Mouse (Mus musculus) macrophage (primary cell): Measurements from ENCODE around the gene Coro1b. TPM values are rescaled to one million over a fixed set of nuclear protein-coding genes. Genes with fewer than 3 reads are reported as not detected.
"Not testable (repeated sequence)": the region's sequence is repeated elsewhere in the genome, so short reads cannot be mapped to it uniquely, and the experiment has no call there.

ENCODE experiments used
- H3K27ac ChIP-seq: fragments of 350-480 bp; formaldehyde crosslinking; 2 replicates; pipeline ENCODE4 v1.9.0; 2021
- H3K36me3 ChIP-seq: fragments of 350-480 bp; formaldehyde crosslinking; 2 replicates; pipeline ENCODE4 v1.9.0; 2021; ENCODE audit errors: inconsistent target
- H3K4me3 ChIP-seq: fragments of 350-480 bp; formaldehyde crosslinking; 2 replicates; pipeline ENCODE4 v1.9.0; 2021; ENCODE audit errors: inconsistent target
- H3K79me2 ChIP-seq: fragments of 350-480 bp; formaldehyde crosslinking; 2 replicates; pipeline ENCODE4 v1.9.0; 2021; ENCODE audit errors: inconsistent target
- WGBS: methylation state at CpG from one replicate; pipeline ENCODE4 v1.1.7; 2026; ENCODE audit warnings: inconsistent platforms; ENCODE audit not compliant: missing documents; 5-methylcytosine and 5-hydroxymethylcytosine counted together
- polyA plus RNA-seq: library from polyadenylated mRNA; stranded (reverse); fragments of 250-400 nt; gene quantifications from 3 replicates; pipeline ENCODE4 v1.2.4, GENCODE M21; 2018; ENCODE audit warnings: inconsistent platforms

Coro1b gene
- polyA plus RNA-seq, 1 experiment from 2014 or later = 357 TPM

DNA sequence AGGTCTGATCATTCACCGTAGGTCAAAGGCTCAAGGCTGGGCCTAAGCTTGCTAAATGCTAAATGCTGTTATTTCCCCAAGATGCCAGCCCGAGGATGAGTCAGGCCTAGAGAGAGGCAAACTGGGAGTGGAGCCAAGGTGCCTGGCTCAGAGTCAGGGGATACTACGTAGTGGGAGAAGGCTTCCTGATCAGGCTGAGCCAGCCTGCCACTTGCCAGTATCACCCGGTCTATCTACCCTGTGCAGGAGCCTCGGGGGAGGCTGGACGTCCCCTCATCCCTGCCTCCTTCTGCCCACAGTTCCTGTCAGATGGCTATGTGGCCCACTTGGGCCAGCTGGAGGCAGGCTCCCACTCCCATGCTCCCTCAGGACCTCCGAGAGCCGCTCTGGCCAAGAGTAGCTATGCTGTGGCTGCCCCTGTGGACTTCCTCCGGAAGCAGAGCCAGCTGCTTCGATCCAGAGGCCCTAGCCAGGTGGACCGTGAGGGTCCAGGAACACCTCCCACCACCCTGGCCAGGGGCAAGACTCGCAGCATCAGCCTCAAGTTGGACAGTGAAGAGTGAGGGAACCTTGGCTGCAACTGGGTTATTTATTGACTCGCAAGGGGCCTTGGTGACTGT, 35.1 kb upstream of the Coro1b start:
- Histone ChIP-seq H3K4me3 (no peak overlapping the region), H3K36me3 (peaks cover 77% of the 10 kb centered on the region), H3K79me2 (peaks cover 6% of the 10 kb centered on the region; the same call in 1 of the 2 replicates), H3K27ac (peak overlapping the region; percentile 95)
- 4% methylated on average over 13 of the region's 13 CpGs for whole genome bisulfite sequencing

DNA sequence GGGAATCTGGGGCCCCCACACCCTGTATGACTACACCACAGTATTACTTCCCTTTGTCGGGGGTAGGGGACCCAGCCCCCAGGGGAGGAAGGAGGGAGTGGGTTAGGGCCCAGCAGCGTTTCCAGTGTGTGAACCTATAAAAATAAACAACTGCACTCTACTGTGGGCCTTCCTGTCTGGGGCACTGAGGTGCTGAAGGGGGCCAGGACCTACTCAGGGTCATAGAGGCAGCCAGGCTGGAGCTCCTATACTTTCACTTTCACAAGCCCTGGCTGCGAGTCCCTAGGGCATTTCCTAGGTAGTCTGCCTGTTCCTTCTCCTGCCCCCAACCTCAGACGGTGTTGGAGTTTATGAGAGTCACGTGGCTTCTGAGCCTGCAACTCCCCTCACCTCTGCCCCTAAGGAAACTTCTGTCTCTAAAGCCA, 34.6 kb upstream of the Coro1b start:
- Histone ChIP-seq H3K79me2 (peaks cover 11% of the 10 kb centered on the region; the same call in 1 of the 2 replicates), H3K4me3 (no peak overlapping the region), H3K36me3 (peaks cover 72% of the 10 kb centered on the region), H3K27ac (peak overlapping the region; percentile 95)
- WGBS = 6% methylated on average over 5 of the region's 5 CpGs

- Histone ChIP-seq H3K27ac (peak overlapping the region; percentile 95; the same call in 1 of the 2 replicates), H3K79me2 (peaks cover 18% of the 10 kb centered on the region; the same call in 1 of the 2 replicates), H3K36me3 (peaks cover 66% of the 10 kb centered on the region), H3K4me3 (no peak overlapping the region)
- 90% methylated on average over 10 of the region's 10 CpGs for WGBS
Measured at GRCm38 (mm10) chr19:4114551-4114950, 33.9 kb upstream of the Coro1b start.

DNA sequence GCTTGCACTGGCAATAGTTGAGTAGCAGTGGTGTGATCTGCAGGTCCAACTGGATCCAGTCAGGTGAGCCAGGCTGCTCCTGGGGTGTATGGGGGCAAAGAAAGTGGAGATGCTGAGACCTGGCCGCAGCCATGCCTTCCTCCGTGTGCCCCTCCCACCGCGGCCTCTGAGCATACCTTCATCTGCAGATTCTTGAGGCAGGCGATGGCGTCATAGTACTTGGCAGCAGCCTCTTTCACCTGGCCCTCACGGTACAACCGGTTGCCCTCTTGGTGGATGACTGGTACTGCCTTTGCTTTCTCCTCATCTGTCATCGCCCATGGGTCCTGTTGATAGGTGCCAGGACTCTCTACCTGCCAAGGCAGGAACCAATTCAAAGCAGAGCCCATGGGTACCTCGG, 33.3 kb upstream of the Coro1b start:
- Histone ChIP-seq H3K4me3 (no peak overlapping the region), H3K79me2 (peaks cover 24% of the 10 kb centered on the region; the same call in 1 of the 2 replicates), H3K27ac (no peak overlapping the region), H3K36me3 (peaks cover 60% of the 10 kb centered on the region)
- WGBS = 96% methylated on average over 10 of the region's 10 CpGs

GRCm38 (mm10) chr19:4115816-4116215, 32.6 kb upstream of the Coro1b start:
- H3K4me3 ChIP-seq = no peak overlapping the region
- H3K27ac ChIP-seq = no peak overlapping the region
- H3K79me2 ChIP-seq = peaks cover 31% of the 10 kb centered on the region; the same call in 1 of the 2 replicates
- WGBS = 95% methylated on average over 11 of the region's 11 CpGs
- H3K36me3 ChIP-seq = peaks cover 53% of the 10 kb centered on the region

DNA sequence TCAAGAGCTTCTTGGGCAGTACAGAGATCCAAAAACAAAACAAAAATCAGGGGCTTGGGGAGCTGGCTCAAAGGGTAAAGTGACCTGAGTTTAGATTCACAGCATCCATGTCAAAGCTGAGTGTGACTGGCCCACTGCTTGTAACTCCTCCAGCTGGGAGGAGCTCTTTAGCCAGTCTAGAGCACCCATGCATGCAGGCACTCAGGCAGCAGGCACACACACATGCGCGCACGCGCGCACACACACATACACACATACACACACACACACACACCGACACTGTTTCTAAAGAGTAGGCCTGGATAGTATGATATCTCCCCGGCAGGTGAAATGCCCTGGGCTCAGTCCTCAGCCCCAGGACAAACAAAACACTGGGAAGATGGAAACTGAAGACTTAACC, 31.4 kb upstream of the Coro1b start:
- Histone ChIP-seq H3K4me3 (no peak overlapping the region), H3K79me2 (peaks cover 32% of the 10 kb centered on the region; the same call in 1 of the 2 replicates), H3K36me3 (peaks cover 41% of the 10 kb centered on the region), H3K27ac (no peak overlapping the region)
- WGBS = 85% methylated on average over 2 of the region's 7 CpGs

- 94% methylated on average over 2 of the region's 2 CpGs for WGBS
Measured at GRCm38 (mm10) chr19:4118350-4118749, 30.1 kb upstream of the Coro1b start.

GRCm38 (mm10) chr19:4119716-4120487, 28.5 kb upstream of the Coro1b start:
- WGBS = 72% methylated on average over 6 of the region's 6 CpGs
- Histone ChIP-seq H3K79me2 (peaks cover 32% of the 10 kb centered on the region; the same call in 1 of the 2 replicates), H3K36me3 (peaks cover 30% of the 10 kb centered on the region), H3K27ac (no peak overlapping the region), H3K4me3 (no peak overlapping the region)

More at GRCm38 (mm10) chr19:4118350-4118749, 30.1 kb upstream of the Coro1b start:
- Histone ChIP-seq H3K4me3 (no peak overlapping the region), H3K36me3 (peaks cover 35% of the 10 kb centered on the region), H3K27ac (no peak overlapping the region), H3K79me2 (peaks cover 32% of the 10 kb centered on the region; the same call in 1 of the 2 replicates)

GRCm38 (mm10) chr19:4120496-4120895, 27.9 kb upstream of the Coro1b start:
- Histone ChIP-seq H3K36me3 (peaks cover 24% of the 10 kb centered on the region), H3K4me3 (peak overlapping the region; percentile 39; the same call in 1 of the 2 replicates), H3K79me2 (peaks cover 32% of the 10 kb centered on the region; the same call in 1 of the 2 replicates), H3K27ac (peak overlapping the region; percentile 92; the same call in 1 of the 2 replicates)
- WGBS = 79% methylated on average over 2 of the region's 2 CpGs

DNA sequence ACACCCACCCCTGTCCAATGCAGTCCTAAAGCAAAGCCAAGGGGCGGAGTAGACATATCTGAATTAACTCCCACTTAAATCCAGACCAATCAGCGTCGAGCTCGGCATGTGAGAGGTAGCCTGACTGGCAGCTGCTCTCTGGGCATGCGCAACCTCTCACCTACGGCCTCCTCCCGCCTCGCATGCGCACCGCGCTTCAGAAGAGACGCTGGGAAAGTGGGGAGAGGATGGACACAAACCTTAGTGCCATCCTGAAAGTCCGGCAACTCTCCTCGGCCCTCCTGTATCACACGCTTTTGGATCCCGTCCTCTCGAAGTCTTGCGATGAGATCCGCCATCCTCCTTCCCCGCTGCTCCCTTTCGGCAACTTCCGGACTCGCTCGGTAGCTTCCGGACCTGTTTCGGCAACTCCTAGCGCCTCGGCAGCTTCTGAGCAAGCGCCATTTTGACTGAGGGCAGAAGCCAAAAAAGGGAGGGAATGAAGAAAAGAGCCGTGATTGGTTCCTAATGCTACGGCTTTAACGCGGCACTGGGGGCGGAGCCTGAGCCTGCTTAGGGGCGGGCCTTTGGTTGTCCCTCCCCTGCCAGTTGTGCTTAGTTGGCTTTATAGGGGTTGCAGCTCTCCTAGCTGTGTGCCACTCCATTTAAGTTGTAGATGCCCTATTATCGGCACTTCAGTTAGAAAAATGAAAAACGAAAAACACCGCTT, 27.2 kb upstream of the Coro1b start:
- 4% methylated on average over 38 of the region's 38 CpGs for WGBS
- Histone ChIP-seq H3K4me3 (peak overlapping the region; percentile 39), H3K27ac (peak overlapping the region; percentile 92)

GRCm38 (mm10) chr19:4121896-4122295, 26.5 kb upstream of the Coro1b start:
- peaks cover 10% of the 10 kb centered on the region; the same call in 1 of the 2 replicates for H3K36me3 ChIP-seq
- H3K4me3 ChIP-seq = not testable (repeated sequence)
- peaks cover 42% of the 10 kb centered on the region; the same call in 1 of the 2 replicates for H3K79me2 ChIP-seq
- H3K27ac ChIP-seq = peak overlapping the region; percentile 92
- 27% methylated on average over 6 of the region's 6 CpGs for WGBS

More for the DNA sequence above, 27.2 kb upstream of the Coro1b start:
- Histone ChIP-seq H3K79me2 (peaks cover 35% of the 10 kb centered on the region; the same call in 1 of the 2 replicates), H3K36me3 (peaks cover 17% of the 10 kb centered on the region; the same call in 1 of the 2 replicates)

DNA sequence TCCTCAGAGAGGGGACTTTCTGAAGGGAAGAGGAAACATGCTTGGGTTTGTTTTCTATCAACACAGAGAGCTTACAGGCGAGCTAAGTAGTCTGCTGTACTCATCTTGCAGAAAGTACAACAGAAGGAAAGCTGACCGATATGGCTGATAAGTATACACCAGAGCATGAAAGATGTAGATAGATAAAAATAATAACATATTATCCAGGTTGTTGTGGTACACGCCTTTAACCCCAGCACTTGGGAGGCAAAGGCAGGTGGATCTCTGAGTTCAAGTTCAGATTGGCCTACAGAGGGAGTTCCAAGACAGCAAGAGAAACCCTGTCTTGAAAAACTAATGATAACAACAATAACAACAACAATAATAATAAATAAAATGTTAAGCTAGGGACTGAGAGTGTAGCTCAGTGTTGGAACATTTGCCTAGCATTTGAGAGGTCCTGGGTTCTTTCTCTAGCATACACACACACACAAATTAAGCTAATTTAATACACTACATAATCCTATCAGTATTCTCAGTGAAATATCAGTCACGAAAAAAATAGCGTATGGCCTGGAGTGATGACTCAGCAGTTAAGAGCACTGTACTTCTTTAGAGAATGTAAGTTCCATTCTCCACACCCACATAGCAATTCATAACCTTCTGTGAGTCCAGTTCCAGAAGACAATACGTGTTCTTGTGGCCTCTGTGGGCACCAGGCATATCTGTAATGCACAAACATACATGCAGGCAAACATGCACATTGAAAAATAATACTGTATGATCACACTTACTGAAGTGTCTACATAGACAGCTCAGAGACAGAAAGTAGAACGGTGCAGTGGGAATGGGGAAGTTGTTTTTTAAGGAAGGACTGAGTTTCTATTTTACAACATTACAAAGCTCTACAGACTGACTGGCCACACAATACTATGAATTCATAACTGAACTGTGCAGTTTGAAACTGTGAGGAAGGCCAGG, 25.7 kb upstream of the Coro1b start:
- H3K79me2 ChIP-seq = peaks cover 48% of the 10 kb centered on the region; the same call in 1 of the 2 replicates
- H3K27ac ChIP-seq = peak overlapping the region; percentile 92
- H3K4me3 ChIP-seq = no peak overlapping the region
- H3K36me3 ChIP-seq = peaks cover 5% of the 10 kb centered on the region; the same call in 1 of the 2 replicates
- WGBS = 27% methylated on average over 6 of the region's 7 CpGs

DNA sequence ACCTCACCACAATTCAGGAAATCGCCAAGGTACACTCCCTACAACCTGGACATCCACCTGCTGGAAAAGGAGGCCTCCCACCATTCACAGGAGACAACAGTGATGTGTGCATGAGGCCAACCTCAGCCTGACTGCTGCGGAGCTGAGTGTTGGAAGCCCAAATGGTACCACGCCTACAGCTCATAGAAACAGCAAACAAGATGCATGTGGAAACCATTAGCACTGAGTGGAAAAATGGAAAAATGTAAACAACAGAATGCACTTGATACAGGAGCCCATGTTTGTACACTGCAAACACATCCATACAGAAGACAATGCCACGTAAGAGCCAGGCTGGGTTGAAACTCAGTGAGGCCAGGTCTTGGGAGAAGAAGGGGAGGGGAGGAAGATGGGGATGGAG, 24.0 kb upstream of the Coro1b start:
- peaks cover 31% of the 10 kb centered on the region; the same call in 1 of the 2 replicates for H3K79me2 ChIP-seq
- H3K4me3 ChIP-seq = no peak overlapping the region
- peaks cover 20% of the 10 kb centered on the region for H3K36me3 ChIP-seq
- H3K27ac ChIP-seq = peak overlapping the region; percentile 92
- 88% methylated on average over 4 of the region's 4 CpGs for WGBS
